Mouse (Mus musculus) adrenal gland, postnatal 25 days (tissue): ENCODE data around the gene Il17rd. TPM values are rescaled to one million over a fixed set of nuclear protein-coding genes. Genes with fewer than 3 reads are reported as not detected.

Source experiments
- DNase-seq: peaks from one replicate; pipeline ENCODE4 v3.0.0; 2021; ENCODE audit warnings: mixed read lengths
- total RNA-seq: library from RNA; stranded (reverse); gene quantifications from 2 replicates; pipeline ENCODE4 v1.2.3, GENCODE M21; 2021

Il17rd gene
- total RNA-seq, 1 experiment from 2014 or later, result 3.5 TPM

- peak; percentile 23 for DNase-seq
Observed at GRCm38 (mm10) chr14:27096779-27097178, 58.0 kb downstream of the Il17rd start.

DNA sequence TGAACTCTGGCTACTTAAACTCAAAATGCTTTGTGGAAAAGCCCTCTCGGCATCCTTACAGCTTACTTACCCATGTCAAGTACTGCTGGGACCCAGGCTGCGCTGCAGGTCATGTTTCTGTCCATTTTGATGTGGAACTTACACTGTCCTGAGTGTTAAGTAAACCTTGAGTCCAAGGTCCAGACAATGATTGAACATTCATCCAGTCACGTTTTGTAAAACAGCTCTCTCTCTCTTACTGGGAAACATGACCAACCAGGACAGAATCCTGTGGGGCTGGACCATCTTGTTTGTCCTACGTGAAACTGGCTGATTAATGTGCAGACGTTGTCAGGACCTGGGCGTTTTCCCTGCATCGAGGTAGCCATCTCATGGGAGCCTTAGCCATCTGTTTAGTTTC is 63.0 kb downstream of the Il17rd start:
- no peak for DNase-seq

- DNase-seq, result no peak
Observed at GRCm38 (mm10) chr14:27102720-27103119, 64.0 kb downstream of the Il17rd start.

DNA sequence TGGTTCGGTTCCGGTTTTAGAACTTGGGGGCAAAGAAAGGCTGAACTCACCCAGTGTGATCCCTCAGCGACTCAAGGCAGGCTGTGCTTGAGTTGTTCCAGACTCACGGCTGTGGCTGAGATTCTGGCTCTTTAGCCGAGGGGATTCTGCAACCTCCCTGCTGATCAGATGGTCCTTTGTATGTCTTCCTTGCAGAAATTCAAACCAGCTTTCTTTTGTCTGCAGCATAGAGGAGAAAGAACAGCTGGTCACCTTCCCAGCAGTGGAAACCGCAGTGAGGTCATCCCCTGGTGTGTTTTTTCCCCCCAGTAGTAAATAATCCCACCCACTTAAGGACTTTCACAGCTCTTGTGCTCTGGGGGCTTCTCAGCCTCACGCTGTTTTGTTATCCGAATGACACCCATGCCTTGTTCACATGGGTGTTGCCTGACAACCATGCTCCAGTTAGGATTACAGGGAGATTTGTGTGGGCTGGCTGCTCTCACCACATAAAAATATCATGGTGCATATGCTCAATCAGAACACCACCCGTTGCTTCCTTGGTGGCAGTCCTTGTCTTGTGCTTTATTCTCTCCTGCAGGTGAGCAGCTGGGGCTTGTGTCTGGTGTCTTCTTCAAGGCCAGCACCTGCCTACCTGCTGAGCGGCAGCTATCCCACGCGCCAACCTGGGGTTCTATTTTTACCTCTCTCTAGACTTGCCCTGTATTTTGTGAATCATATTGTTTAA is 67.2 kb downstream of the Il17rd start:
- DNase-seq, result no peak

DNA sequence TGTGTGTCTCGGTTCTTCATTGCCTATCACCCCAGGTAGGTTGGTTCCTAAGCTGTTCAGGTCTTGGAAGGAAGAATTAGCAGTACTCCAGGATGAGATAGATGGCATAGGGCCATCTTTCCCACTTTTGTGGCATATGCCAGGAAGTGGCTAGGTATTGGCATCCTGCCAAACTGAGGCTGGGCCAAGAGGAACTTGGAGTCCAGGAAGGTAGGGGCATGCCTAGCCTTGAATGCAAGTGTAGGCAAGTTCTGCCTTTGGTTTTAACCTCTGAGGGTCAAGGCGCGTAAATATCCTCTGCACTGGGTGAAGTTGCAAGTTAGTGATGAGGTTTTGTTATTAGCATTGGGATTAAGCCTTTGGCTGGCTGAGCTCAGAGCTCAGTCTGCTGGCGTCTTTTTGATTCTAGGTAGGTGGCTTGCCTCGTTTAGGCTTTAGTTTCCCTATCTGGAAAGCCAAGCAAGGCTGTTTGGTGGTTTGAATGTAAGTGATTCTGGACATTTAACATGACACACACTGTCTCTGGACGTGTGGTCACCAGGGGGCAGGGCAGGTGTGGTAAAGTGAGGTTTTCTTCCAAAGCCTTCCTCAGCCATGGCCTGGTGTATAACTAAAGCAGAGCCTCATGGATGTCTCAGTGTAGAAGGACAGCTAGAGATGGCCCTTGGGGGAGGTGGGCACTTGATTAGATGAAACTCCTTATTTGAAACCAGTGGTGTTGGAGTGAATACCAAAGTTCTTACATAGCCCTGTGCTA is 70.2 kb downstream of the Il17rd start:
- DNase-seq, result peak; percentile 29

- DNase-seq, result peak; percentile 83
Observed at GRCm38 (mm10) chr14:27114362-27115274, 75.9 kb downstream of the Il17rd start, which contains the start of gene Arhgef3. Gene Arhgef3 (plus strand): TSS chr14:27114899.

DNA sequence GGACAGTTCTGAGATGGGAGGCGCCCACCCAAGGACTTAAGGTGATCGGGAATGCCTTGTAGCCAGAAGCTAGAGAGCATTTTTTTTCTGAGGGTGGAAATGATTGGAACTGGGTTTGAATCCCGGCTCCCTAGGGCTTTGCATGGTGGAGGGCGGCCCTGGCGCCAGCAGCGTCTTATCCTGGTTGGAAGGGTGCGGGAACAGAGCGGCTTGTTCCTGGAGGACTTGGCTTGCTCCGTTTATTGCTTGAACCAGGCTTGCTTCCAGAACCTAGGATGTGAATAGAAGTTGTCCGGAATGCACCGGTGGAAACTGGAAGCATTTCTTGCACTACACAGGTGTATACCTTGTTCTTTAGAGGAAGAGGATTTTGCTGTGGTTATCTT is 76.5 kb downstream of the Il17rd start:
- DNase-seq, result no peak

GRCm38 (mm10) chr14:27115991-27116390 is 77.2 kb downstream of the Il17rd start:
- DNase-seq, result no peak

GRCm38 (mm10) chr14:27116577-27117165 is 77.9 kb downstream of the Il17rd start:
- no peak for DNase-seq

- no peak for DNase-seq
Observed at GRCm38 (mm10) chr14:27118546-27118945, 79.8 kb downstream of the Il17rd start.

GRCm38 (mm10) chr14:27122646-27123045 is 83.9 kb downstream of the Il17rd start:
- DNase-seq, result no peak

GRCm38 (mm10) chr14:27123543-27123942 is 84.8 kb downstream of the Il17rd start:
- DNase-seq, result peak; percentile 26

GRCm38 (mm10) chr14:27130031-27130430 is 91.3 kb downstream of the Il17rd start:
- no peak for DNase-seq

DNA sequence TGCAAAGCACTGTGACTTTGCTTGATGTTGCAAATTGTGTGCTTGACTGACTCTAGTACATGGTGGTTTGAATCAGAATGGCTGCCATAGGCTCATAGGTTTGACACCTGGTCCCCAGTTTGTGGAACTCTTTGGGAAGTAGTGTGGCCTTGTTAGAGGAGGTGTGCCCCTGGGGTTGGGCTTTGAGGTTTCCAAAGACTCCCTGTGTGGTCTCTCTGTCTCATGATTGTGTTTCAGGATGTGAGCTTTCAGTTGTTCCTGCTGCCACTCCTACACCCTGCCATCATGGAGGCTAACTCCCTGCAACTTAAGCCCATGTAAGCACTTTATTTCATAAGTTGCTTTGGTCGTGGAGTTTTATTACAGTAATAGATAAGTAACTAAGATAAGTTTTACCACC is 91.9 kb downstream of the Il17rd start:
- DNase-seq, result no peak

GRCm38 (mm10) chr14:27131521-27131920 is 92.8 kb downstream of the Il17rd start:
- DNase-seq, result peak; percentile 44

- DNase-seq, result no peak
Observed at GRCm38 (mm10) chr14:27138891-27139290, 100.2 kb downstream of the Il17rd start.

- DNase-seq, result no peak
Observed at GRCm38 (mm10) chr14:27139968-27140367, 101.2 kb downstream of the Il17rd start.

- no peak for DNase-seq
Observed at GRCm38 (mm10) chr14:27141486-27141885, 102.7 kb downstream of the Il17rd start.

- DNase-seq, result no peak
Observed at GRCm38 (mm10) chr14:27142680-27143079, 103.9 kb downstream of the Il17rd start.

DNA sequence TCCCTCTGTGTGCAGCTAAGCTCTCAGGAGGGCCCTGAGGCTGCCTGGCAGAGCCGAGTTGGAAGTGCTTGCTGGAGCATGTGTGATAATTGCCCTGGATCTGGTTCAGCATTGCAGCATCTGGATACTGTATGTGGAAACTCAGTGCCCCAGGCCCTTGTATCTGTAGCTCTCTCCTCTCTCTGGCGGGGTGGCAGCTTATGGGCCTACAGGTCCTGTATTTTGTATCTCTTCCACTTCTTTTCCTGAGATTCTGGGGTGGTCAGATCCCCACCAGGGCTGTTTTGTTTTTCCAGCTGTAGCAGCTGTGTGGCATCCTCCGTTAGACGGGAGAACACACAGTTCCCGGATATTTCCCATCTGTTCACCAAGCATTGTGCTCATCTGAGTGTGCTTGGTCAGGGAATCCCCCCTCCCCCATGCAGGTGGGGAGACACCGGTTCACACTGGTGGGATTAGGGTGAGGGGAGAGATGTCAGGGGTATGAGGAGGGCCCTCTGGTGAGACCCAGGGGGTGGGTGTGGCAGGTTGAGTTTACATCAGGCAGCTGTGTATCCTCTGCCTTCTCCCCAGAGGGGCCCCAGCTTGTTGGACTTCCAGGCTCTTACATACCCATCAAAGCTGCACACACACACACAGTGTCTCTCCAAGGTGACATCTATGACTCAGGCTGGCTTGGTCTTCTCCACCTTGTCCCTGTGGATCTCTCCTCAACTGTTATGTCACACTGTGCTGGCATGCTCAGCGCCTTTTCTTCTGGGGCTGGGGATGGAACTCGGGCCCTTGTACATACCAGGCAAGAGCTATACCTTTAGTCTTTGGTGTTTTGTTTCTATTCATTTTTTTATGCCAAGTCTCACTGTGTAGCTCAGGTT is 106.7 kb downstream of the Il17rd start:
- peak; percentile 19 for DNase-seq

DNA sequence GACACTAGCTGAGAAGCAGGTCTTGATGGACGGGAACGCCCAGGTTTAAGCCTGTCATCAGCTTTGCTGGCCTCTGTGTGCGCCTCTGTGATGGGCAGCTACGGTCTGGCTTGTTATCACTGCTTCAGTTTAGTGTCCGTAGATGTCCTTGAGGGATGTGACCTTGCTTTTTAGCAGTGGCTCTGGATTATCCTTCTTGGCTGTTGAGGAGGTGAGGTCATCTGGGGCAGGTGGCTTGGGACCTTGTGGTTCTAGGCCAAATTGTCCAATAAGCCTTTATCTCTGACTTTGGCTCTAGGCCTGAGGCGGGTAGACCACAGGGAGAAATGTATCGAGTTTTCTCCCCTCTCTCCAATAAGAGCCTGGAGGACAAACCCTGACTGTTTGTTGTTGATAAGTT is 109.0 kb downstream of the Il17rd start:
- DNase-seq, result no peak
